16 mouse cellular contexts compared by ENCODE assay signal in the genomic region with DNA sequence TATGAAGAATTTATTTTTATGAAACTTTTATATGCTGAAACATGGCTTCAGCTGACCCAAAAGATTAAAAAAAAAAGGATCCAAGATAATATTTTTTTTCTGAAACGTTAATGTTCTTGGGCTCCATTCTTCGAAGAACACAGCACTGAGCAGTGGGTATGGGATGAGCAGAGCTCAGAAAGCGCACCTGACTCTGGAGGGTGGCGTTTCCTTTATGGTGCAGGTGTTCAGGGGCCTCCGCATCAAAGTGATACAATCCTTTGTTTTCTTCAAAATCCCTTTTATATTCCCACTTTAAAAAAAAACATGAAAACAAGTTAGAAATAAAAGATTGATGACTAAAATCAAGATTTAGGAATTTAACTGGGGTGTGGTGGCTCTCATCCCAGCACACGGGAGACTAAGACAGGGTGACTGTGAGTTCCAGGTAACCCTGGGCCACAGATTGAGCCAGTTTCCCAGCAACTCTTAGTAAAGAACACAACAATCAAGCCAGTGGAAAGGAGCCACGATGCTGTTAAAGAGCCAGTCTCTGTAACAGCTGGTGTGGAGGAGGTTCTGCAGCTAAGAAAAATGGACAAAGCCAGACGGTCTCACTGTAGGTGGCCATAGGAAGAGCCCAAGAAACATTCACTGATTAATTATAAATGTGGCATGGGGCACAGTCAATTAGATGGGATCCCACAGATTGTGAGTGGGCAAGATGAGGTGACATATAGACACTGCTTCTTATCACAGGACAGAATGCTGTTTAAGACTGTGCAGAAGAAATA.
A peak's percentile ranks its signal among the peaks of the same experiment; 100 is the strongest.
DNase-seq lines count a peak whose midpoint lies in the region; ATAC-seq and TF ChIP-seq lines count a peak whose summit lies in the region.
"Had no signal": no experiment of that assay in that cellular context is flagged by ENCODE, and none has a peak within 500 bp of the region (broad histone marks: within the 10 kb centered on the region; RNA-seq: fewer than 3 reads in every experiment).

No protein-coding gene starts in this region.

- H3K9ac ChIP-seq in hindbrain, embryonic 14.5 days = no peak overlapping the region
- H3K9ac ChIP-seq: forebrain, embryonic 12.5 days; liver, embryonic 13.5 days; neural tube, embryonic 15.5 days had no signal

- 0 out of 2 replicates have a peak, but pooled peaks have one; percentile 40 for ATAC-seq in hindbrain, embryonic 14.5 days (ENCODE audit: low FRiP score)
- ATAC-seq: intestine, postnatal 0 days; midbrain, embryonic 16.5 days had no signal

- no peaks in the 10 kb centered on the region for H3K4me1 ChIP-seq in hindbrain, embryonic 14.5 days (replicated peaks; ENCODE audit: control insufficient read depth, insufficient read depth, low read length)
- H3K4me1 ChIP-seq: forebrain, embryonic 12.5 days; liver, embryonic 13.5 days; neural tube, embryonic 15.5 days had no signal

- no peak for TF ChIP-seq POLR2A in brain, embryonic 14.5 days (IDR thresholded peaks at IDR 0.05; ENCODE audit: borderline replicate concordance, extremely low read depth, insufficient read depth, insufficient read length, poor library complexity, severe bottlenecking)

- no peak overlapping the region for H3K4me2 ChIP-seq in hindbrain, embryonic 14.5 days (replicated peaks)
- H3K4me2 ChIP-seq: forebrain, embryonic 12.5 days; liver, embryonic 13.5 days; neural tube, embryonic 15.5 days had no signal

- H3K36me3 ChIP-seq in hindbrain, embryonic 14.5 days (replicated peaks; ENCODE audit: control insufficient read depth, insufficient read depth) = no peaks in the 10 kb centered on the region
- H3K36me3 ChIP-seq: forebrain, embryonic 12.5 days; G1E; liver, embryonic 13.5 days; neural tube, embryonic 15.5 days had no signal

- no peak overlapping the region for H3K27ac ChIP-seq in hindbrain, embryonic 14.5 days
- H3K27ac ChIP-seq: forebrain, embryonic 12.5 days; liver, embryonic 13.5 days; neural tube, embryonic 15.5 days had no signal

- H3K27me3 ChIP-seq in hindbrain, embryonic 14.5 days (ENCODE audit: control insufficient read depth, insufficient read depth, low read length) = no peaks in the 10 kb centered on the region
- H3K27me3 ChIP-seq: forebrain, embryonic 12.5 days; liver, embryonic 13.5 days; neural tube, embryonic 15.5 days had no signal

- no peaks in the 10 kb centered on the region for H3K9me3 ChIP-seq in hindbrain, embryonic 14.5 days (ENCODE audit: control insufficient read depth, low read length)
- H3K9me3 ChIP-seq: forebrain, embryonic 12.5 days; G1E; liver, embryonic 13.5 days; neural tube, embryonic 15.5 days had no signal

- no peak for TF ChIP-seq CTCF in brain, embryonic 14.5 days (IDR thresholded peaks at IDR 0.05; ENCODE audit: borderline replicate concordance, extremely low read depth, insufficient read depth, insufficient read length)

- peak; percentile 57 to 59 for DNase-seq in frontal cortex, adult 2 months (ENCODE audit: extremely low spot score in 1 of 2, low spot score in 1 of 2)
- no peak for DNase-seq in frontal cortex, postnatal 25 days (ENCODE audit: low spot score in 2 of 2)
- DNase-seq in brain, embryonic 14.5 days (ENCODE audit: low read depth) = peak; percentile 42
- no peak for DNase-seq in hindbrain, embryonic 14.5 days (ENCODE audit: low spot score)
- peak; percentile 30 for DNase-seq in right cerebral cortex, postnatal 25 days
- DNase-seq in heart, adult 18-20 months = no peak
- no peak for DNase-seq in urinary bladder, postnatal 25 days (ENCODE audit: low spot score)
- DNase-seq in urinary bladder, postnatal 36 days (ENCODE audit: low spot score in 2 of 2) = no peak
- DNase-seq: gastrocnemius, postnatal 36 days; liver, embryonic 13.5 days; lung, postnatal 36 days had no signal

- WGBS in hindbrain, embryonic 14.5 days = 73% methylated on average over 8 of the region's 8 CpGs

- H3K4me3 ChIP-seq in hindbrain, embryonic 14.5 days (replicated peaks; ENCODE audit: low read length) = no peak overlapping the region
- H3K4me3 ChIP-seq: forebrain, embryonic 12.5 days; liver, embryonic 13.5 days; neural tube, embryonic 15.5 days had no signal

Comparison
In these comparisons a context has a peak if more than half of its experiments do, and no peak if none do; other contexts are left out.
1. DNase-seq: peak in frontal cortex, adult 2 months (2 of 2), brain, embryonic 14.5 days (single experiment) and right cerebral cortex, postnatal 25 days (single experiment); none in frontal cortex, postnatal 25 days (0 of 2), hindbrain, embryonic 14.5 days (single experiment), heart, adult 18-20 months (0 of 2), urinary bladder, postnatal 25 days (single experiment) and urinary bladder, postnatal 36 days (0 of 2).